Mouse (Mus musculus) bone marrow, adult 2 months (tissue): ENCODE data around the gene Smc1b. TPM values are rescaled to one million over a fixed set of nuclear protein-coding genes. Genes with fewer than 3 reads are reported as not detected.

Experiments used
- H3K27ac ChIP-seq: fragments of 200-500 bp; 2 replicates; pipeline ENCODE4 v1.5.1; 2012; ENCODE audit warnings: low read depth, mild to moderate bottlenecking, control low read depth, inconsistent platforms, low read length; ENCODE audit not compliant: control insufficient read depth, poor library complexity, insufficient read depth
- H3K4me1 ChIP-seq: fragments of 200-500 bp; 2 replicates; pipeline ENCODE4 v1.6.1; 2011; ENCODE audit warnings: low read length; ENCODE audit not compliant: control insufficient read depth, insufficient read depth
- H3K4me3 ChIP-seq: fragments of 200-500 bp; replicated peaks from 2 replicates; pipeline ENCODE3; 2011; ENCODE audit warnings: mild to moderate bottlenecking, low read depth, low read length, control low read depth; ENCODE audit not compliant: control insufficient read depth
- CTCF ChIP-seq: fragments of 200-500 bp; IDR thresholded peaks from 2 replicates; pipeline ENCODE4 v1.5.1; 2011; ENCODE audit warnings: low read length, control low read depth; ENCODE audit not compliant: control insufficient read depth, insufficient read depth
- POLR2A ChIP-seq: fragments of 200-500 bp; IDR thresholded peaks from 2 replicates; pipeline ENCODE4 v1.6.1; 2011; ENCODE audit warnings: low read depth, mild to moderate bottlenecking, control low read depth, low read length, borderline replicate concordance; ENCODE audit not compliant: control insufficient read depth
- WGBS: fragments of 180-500 bp; shearing (Covaris S2); methylation state at CpG from one replicate; pipeline ENCODE4 v1.1.7; 2018; 5-methylcytosine and 5-hydroxymethylcytosine counted together
- polyA plus RNA-seq: library from polyadenylated mRNA; stranded (reverse); fragments of >200 nt; gene quantifications from 2 replicates; pipeline ENCODE4 v1.2.4, GENCODE M21; 2011; ENCODE audit warnings: low replicate concordance; ENCODE audit not compliant: missing spikeins, insufficient read depth, insufficient read length

Smc1b gene
- 0.62 TPM in 1 of 2 replicates, not detected in the other for polyA plus RNA-seq

GRCm38 (mm10) chr15:85131275-85132192, at the start of gene Smc1b, which contains the start of gene Ribc2:
TSS of gene Smc1b (minus strand) at chr15:85131964.
TSS of gene Ribc2 (plus strand) at chr15:85132078.
- H3K4me1 ChIP-seq = no peaks in the 10 kb centered on the region
- TF ChIP-seq CTCF (no peak), POLR2A (no peak)
- H3K27ac ChIP-seq = no peak within 1 kb of the TSS
- WGBS = 39% methylated on average over 58 of the region's 58 CpGs
- H3K4me3 ChIP-seq = no peak within 1 kb of the TSS

- Histone ChIP-seq H3K4me1 (no peaks in the 10 kb centered on the region), H3K4me3 (no peak overlapping the region), H3K27ac (no peak overlapping the region)
- TF ChIP-seq CTCF (no peak), POLR2A (no peak)
Measured at GRCm38 (mm10) chr15:85180368-85180767, 48.6 kb upstream of the Smc1b start.

- TF ChIP-seq CTCF = no peak
- no peak for TF ChIP-seq POLR2A
- Histone ChIP-seq H3K4me1 (no peaks in the 10 kb centered on the region), H3K4me3 (no peak overlapping the region), H3K27ac (no peak overlapping the region)
- WGBS = 77% methylated on average over 7 of the region's 7 CpGs
Measured at GRCm38 (mm10) chr15:85179528-85180180, 47.9 kb upstream of the Smc1b start.

GRCm38 (mm10) chr15:85178172-85178571, 46.4 kb upstream of the Smc1b start:
- Histone ChIP-seq H3K4me3 (no peak overlapping the region), H3K27ac (no peak overlapping the region), H3K4me1 (no peaks in the 10 kb centered on the region)
- TF ChIP-seq POLR2A (no peak), CTCF (no peak)
- 71% methylated on average over 6 of the region's 6 CpGs for WGBS

- Histone ChIP-seq H3K4me3 (no peak overlapping the region), H3K27ac (no peak overlapping the region), H3K4me1 (no peaks in the 10 kb centered on the region)
- WGBS = 79% methylated on average over 8 of the region's 8 CpGs
- TF ChIP-seq POLR2A (no peak), CTCF (no peak)
Measured at GRCm38 (mm10) chr15:85177576-85177975, 45.8 kb upstream of the Smc1b start.

GRCm38 (mm10) chr15:85174060-85174459, 42.3 kb upstream of the Smc1b start:
- no peak overlapping the region for H3K4me3 ChIP-seq
- no peak for TF ChIP-seq POLR2A
- TF ChIP-seq CTCF = no peak
- WGBS = 81% methylated on average over 10 of the region's 10 CpGs

GRCm38 (mm10) chr15:85173425-85173824, 41.7 kb upstream of the Smc1b start:
- 83% methylated on average over 8 of the region's 8 CpGs for WGBS
- Histone ChIP-seq H3K4me3 (no peak overlapping the region), H3K4me1 (no peaks in the 10 kb centered on the region; the same call in 1 of the 2 replicates), H3K27ac (no peak overlapping the region)
- no peak for TF ChIP-seq CTCF
- TF ChIP-seq POLR2A = no peak

More at GRCm38 (mm10) chr15:85174060-85174459, 42.3 kb upstream of the Smc1b start:
- Histone ChIP-seq H3K4me1 (no peaks in the 10 kb centered on the region; the same call in 1 of the 2 replicates), H3K27ac (no peak overlapping the region)

GRCm38 (mm10) chr15:85172054-85172453, 40.3 kb upstream of the Smc1b start:
- TF ChIP-seq POLR2A (no peak), CTCF (no peak)
- Histone ChIP-seq H3K4me3 (no peak overlapping the region), H3K27ac (no peak overlapping the region), H3K4me1 (no peaks in the 10 kb centered on the region; the same call in 1 of the 2 replicates)
- 80% methylated on average over 2 of the region's 2 CpGs for WGBS
